Mouse (Mus musculus) G1E (cell line): ENCODE data around the gene Entpd8. TPM values are rescaled to one million over a fixed set of nuclear protein-coding genes. Genes with fewer than 3 reads are reported as not detected.

Experiments used
- ATAC-seq: 2 replicates; pipeline ENCODE4 v1.8.0; 2016; ENCODE audit warnings: mild to moderate bottlenecking; ENCODE audit not compliant: insufficient number of reproducible peaks, poor library complexity, low FRiP score, severe bottlenecking; ENCODE audit errors: extremely low read depth
- DNase-seq: peaks from one replicate; pipeline ENCODE4 v3.0.0; 2012; ENCODE audit warnings: low spot score
- H3K27me3 ChIP-seq: 2 replicates; pipeline ENCODE4 v1.6.1; 2012; ENCODE audit warnings: mild to moderate bottlenecking, low read length, inconsistent platforms; ENCODE audit not compliant: insufficient read depth
- H3K36me3 ChIP-seq: replicated peaks from 2 replicates; pipeline ENCODE3; 2012; ENCODE audit warnings: mild to moderate bottlenecking, inconsistent platforms
- H3K4me1 ChIP-seq: 2 replicates; pipeline ENCODE4 v1.6.1; 2012; ENCODE audit warnings: low read depth, low read length, inconsistent platforms, mixed read lengths; ENCODE audit not compliant: insufficient read depth
- H3K4me3 ChIP-seq: 2 replicates; pipeline ENCODE4 v1.5.1; 2012; ENCODE audit warnings: low read depth, mild to moderate bottlenecking, inconsistent platforms, low read length, moderate library complexity, mixed read lengths
- H3K9me3 ChIP-seq: replicated peaks from 2 replicates; pipeline ENCODE4 v1.6.1; 2012; ENCODE audit warnings: inconsistent platforms
- CTCF ChIP-seq: IDR thresholded peaks from 2 replicates; pipeline ENCODE4 v1.5.1; 2012; ENCODE audit warnings: low read depth, low read length, inconsistent platforms, mixed read lengths
- GATA1 ChIP-seq: IDR thresholded peaks from 2 replicates; pipeline ENCODE4 v1.6.1; 2012; ENCODE audit warnings: borderline replicate concordance, low read length, inconsistent platforms, mixed read lengths
- GATA2 ChIP-seq: IDR thresholded peaks from 2 replicates; pipeline ENCODE4 v1.6.1; 2012; ENCODE audit warnings: low read depth, low read length, inconsistent platforms, borderline replicate concordance
- POLR2AphosphoS5 ChIP-seq: IDR thresholded peaks from 2 replicates; pipeline ENCODE4 v1.6.1; 2012; ENCODE audit warnings: low read depth, low read length, inconsistent platforms; ENCODE audit not compliant: insufficient replicate concordance
- TAL1 ChIP-seq: conservative IDR thresholded peaks from 2 replicates; pipeline ENCODE4 v1.6.1; 2012; ENCODE audit warnings: low read depth, low read length, inconsistent platforms, mixed read lengths
- polyA plus RNA-seq: library from polyadenylated mRNA; stranded (reverse); fragments of >175 nt; gene quantifications from 2 replicates; pipeline ENCODE4 v1.2.3, GENCODE M21; 2012
- total RNA-seq, 2 experiments: library from RNA; stranded (forward) in 1 of 2; stranded (reverse) in 1 of 2; fragments of 200-1000 nt in 1 of 2; fragments of >200 nt in 1 of 2; fragmentation: Nextera tagmentation in 1 of 2; gene quantifications; 2 replicates each; pipeline ENCODE4 v1.2.3; 2014 to 2017

The Entpd8 gene
- total and polyA plus RNA-seq, 3 experiments = not detected

DNA sequence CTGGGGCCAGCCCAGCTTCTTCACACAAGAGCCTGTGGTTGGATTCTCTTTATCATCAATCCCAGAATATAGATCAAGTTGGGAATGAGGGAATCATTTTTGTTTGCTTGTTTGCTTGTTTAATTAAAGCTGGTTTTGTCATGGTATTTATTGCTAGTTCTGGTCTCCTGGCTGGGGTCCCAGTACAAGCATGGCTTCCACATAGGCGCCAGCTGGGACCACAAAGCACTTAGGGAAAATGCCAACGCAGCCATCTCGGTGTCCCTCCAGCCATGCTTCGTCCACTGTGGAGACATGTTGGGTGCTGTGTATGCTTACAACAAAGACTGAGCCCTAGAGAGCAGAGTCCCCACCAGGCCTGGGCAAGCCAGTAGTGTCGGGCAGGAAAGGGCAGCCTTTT lies 5.5 kb downstream of the Entpd8 start:
- H3K4me1 ChIP-seq = 0 out of 2 replicates have a peak, but pooled peaks cover 3% of the 10 kb centered on the region
- H3K36me3 ChIP-seq = no peaks in the 10 kb centered on the region
- TF ChIP-seq POLR2AphosphoS5 (no peak), GATA1 (no peak), TAL1 (no peak), CTCF (no peak), GATA2 (no peak)
- no peaks in the 10 kb centered on the region for H3K9me3 ChIP-seq
- no peak for DNase-seq
- H3K4me3 ChIP-seq = no peak overlapping the region
- ATAC-seq = no peak
- H3K27me3 ChIP-seq = peaks cover 89% of the 10 kb centered on the region

- Histone ChIP-seq H3K36me3 (no peaks in the 10 kb centered on the region), H3K9me3 (no peaks in the 10 kb centered on the region), H3K4me3 (no peak overlapping the region), H3K27me3 (peaks cover 85% of the 10 kb centered on the region), H3K4me1 (0 out of 2 replicates have a peak, but pooled peaks cover 3% of the 10 kb centered on the region)
- ATAC-seq (no peak), DNase-seq (no peak)
- TF ChIP-seq GATA2 (no peak), CTCF (no peak), GATA1 (no peak), POLR2AphosphoS5 (no peak), TAL1 (no peak)
Measured at GRCm38 (mm10) chr2:25087842-25088241, 7.7 kb downstream of the Entpd8 start.

- Histone ChIP-seq H3K9me3 (no peaks in the 10 kb centered on the region), H3K27me3 (peaks cover 84% of the 10 kb centered on the region), H3K4me3 (no peak overlapping the region), H3K36me3 (no peaks in the 10 kb centered on the region), H3K4me1 (peaks cover 4% of the 10 kb centered on the region; the same call in 1 of the 2 replicates)
- ATAC-seq (no peak), DNase-seq (no peak)
- TF ChIP-seq POLR2AphosphoS5 (no peak), GATA1 (no peak), CTCF (no peak), TAL1 (no peak), GATA2 (no peak)
Measured at GRCm38 (mm10) chr2:25088636-25089035, 8.5 kb downstream of the Entpd8 start.

DNA sequence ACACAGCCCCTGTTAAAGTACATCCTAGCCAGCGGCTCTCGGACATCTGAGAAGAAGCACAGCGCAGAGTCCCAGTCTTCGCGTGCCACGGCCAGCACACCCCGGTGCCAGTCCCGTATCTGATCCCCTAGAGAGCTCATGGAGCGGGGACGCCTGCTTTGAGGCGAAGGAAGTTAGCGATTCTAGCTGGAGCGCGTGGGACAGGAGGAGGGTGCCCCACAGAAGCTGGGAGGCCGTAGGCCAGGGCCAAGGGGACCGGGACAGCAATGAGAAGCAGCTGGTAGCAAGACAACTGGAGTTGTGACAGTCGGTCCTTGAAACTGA lies 14.6 kb downstream of the Entpd8 start:
- Histone ChIP-seq H3K9me3 (no peaks in the 10 kb centered on the region), H3K4me1 (peaks cover 33% of the 10 kb centered on the region), H3K4me3 (no peak overlapping the region), H3K27me3 (peaks cover 58% of the 10 kb centered on the region), H3K36me3 (no peaks in the 10 kb centered on the region)
- DNase-seq (no peak), ATAC-seq (no peak)
- TF ChIP-seq POLR2AphosphoS5 (no peak), TAL1 (no peak), GATA2 (no peak), GATA1 (no peak), CTCF (no peak)

DNA sequence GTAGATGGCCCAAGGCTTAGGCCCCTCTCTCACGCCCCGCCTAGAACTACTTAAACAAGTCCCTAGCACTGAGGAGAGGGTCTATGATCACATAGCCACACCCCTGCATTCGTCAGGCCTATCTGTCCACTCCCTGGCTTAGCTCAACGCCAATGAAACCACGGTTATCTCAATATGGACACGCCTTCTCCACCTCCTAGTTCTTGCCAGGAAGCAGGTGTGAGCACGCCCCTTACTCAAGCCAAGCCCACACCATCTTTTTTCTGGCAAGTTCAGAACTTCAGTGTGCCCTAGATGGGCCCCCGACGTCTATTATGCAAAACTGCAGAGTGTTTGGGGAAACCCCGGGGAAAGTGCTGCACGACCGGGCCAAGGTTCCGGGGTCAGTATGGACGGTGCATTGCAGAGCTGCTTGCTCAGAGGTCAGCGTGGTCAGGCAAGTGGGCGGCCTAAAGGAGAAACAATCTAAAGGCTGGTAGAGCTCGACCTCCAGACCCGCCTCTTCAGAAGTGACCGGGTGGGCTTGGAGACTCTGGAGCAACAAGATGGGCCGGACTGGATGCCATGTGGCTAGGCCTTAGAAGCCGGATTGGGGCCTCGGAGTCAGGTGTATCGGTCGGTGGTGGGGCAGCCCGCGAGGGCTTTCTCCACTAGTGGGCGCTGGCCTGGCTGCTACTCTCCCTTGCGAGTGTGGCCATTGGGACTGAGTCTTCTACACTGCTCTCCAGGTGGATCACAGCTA lies 15.2 kb downstream of the Entpd8 start, which contains the start of gene Noxa1:
Gene Noxa1 (minus strand): TSS at position 41 of the 742 bp plus-strand sequence.
- H3K4me1 ChIP-seq = peaks cover 38% of the 10 kb centered on the region
- no peaks in the 10 kb centered on the region for H3K36me3 ChIP-seq
- H3K4me3 ChIP-seq = no peak within 1 kb of the TSS
- ATAC-seq = no peak
- DNase-seq = no peak
- TF ChIP-seq TAL1 = no peak
- TF ChIP-seq GATA2 = no peak
- TF ChIP-seq POLR2AphosphoS5 = no peak
- no peak for TF ChIP-seq CTCF
- TF ChIP-seq GATA1 = no peak
- H3K9me3 ChIP-seq = no peaks in the 10 kb centered on the region
- peaks cover 53% of the 10 kb centered on the region for H3K27me3 ChIP-seq

- no peak for TF ChIP-seq TAL1
- no peak for TF ChIP-seq GATA1
- no peak for TF ChIP-seq CTCF
- TF ChIP-seq POLR2AphosphoS5 = no peak
- TF ChIP-seq GATA2 = no peak
- DNase-seq (no peak), ATAC-seq (peak; percentile 28; the same call in 1 of the 2 replicates)
Measured at GRCm38 (mm10) chr2:25098005-25098615, 18.0 kb downstream of the Entpd8 start.

More at GRCm38 (mm10) chr2:25098005-25098615, 18.0 kb downstream of the Entpd8 start:
- Histone ChIP-seq H3K27me3 (peaks cover 33% of the 10 kb centered on the region), H3K4me1 (peaks cover 44% of the 10 kb centered on the region), H3K4me3 (no peak overlapping the region), H3K36me3 (no peaks in the 10 kb centered on the region), H3K9me3 (no peaks in the 10 kb centered on the region)
